Mouse (Mus musculus) Patski (cell line): ENCODE measurements around the gene Zkscan17. TPM values are rescaled to one million over a fixed set of nuclear protein-coding genes. Genes with fewer than 3 reads are reported as not detected.

Source experiments
- ATAC-seq: fragments of 100-300 bp; one replicate; pipeline ENCODE4 v1.8.0; 2021
- CTCF ChIA-PET: fragments of 350-600 bp; sonication (Branson Sonifier 250); formaldehyde crosslinking; loops from one replicate; lab custom pipeline; 2022; ENCODE audit warnings: inconsistent platforms; lab: Charles Lee
- POLR2A ChIA-PET: fragments of 350-600 bp; sonication (Branson Sonifier 250); formaldehyde crosslinking; loops from one replicate; lab custom pipeline; 2022; ENCODE audit warnings: antibody characterized with exemption, inconsistent platforms; lab: Charles Lee
- DNase-seq: peaks from one replicate; pipeline ENCODE4 v3.0.0-alpha.2; 2011; ENCODE audit warnings: low read depth, low spot score
- H3K27me3 ChIP-seq: fragments of 371-371 bp; one replicate; pipeline ENCODE4 v1.5.1; 2021
- CTCF ChIP-seq: fragments of 100-300 bp; IDR thresholded peaks from one replicate; pipeline ENCODE4 v1.5.1; 2021
- in situ Hi-C: fragments of 300-500 bp; cut with MboI; formaldehyde crosslinking; loops from 3 replicates; pipeline ENCODE4 v1.11.1; 2018; ENCODE audit warnings: low pct_unique_long_range_greater_than_20kb, mixed read lengths
- polyA plus RNA-seq: library from polyadenylated mRNA; unstranded; gene quantifications from one replicate; pipeline ENCODE4 v1.2.3, GENCODE M21; 2021

Gene Zkscan17
- polyA plus RNA-seq, 1 experiment from 2014 or later: 32.4 TPM

GRCm38 (mm10) chr11:59471413-59472325 is 54.9 kb downstream of the Zkscan17 start:
- CTCF ChIA-PET: interaction anchor here (0.7 to 2.0 kb wide), 6 partner anchors 10 to 262 kb away, joined by 3 to 6 read pairs (median 3); partner anchors contain the start of gene Snap47
- in situ Hi-C loops: loop anchor here (5.0 kb wide), 1 partner anchor 244 kb away; the partner anchor contains the start of gene Arf1
- no peak for TF ChIP-seq CTCF
- H3K27me3 ChIP-seq: no peaks in the 10 kb centered on the region
- DNase-seq (no peak), ATAC-seq (peak; percentile 57)
- POLR2A ChIA-PET: interaction anchor here (0.6 to 1.2 kb wide), 9 partner anchors 12 to 245 kb away, joined by 3 to 6 read pairs (median 3); no protein-coding TSS in a partner anchor

- H3K27me3 ChIP-seq: no peaks in the 10 kb centered on the region
- POLR2A ChIA-PET: interaction anchor here (1.0 kb wide), 1 partner anchor 125 kb away, joined by 3 read pairs; no protein-coding TSS in a partner anchor
- TF ChIP-seq CTCF: no peak
- CTCF ChIA-PET: no interaction called here
- DNase-seq (no peak), ATAC-seq (no peak)
- in situ Hi-C loops: no loop called here
These were observed 66.1 kb downstream of the Zkscan17 start for GRCm38 (mm10) chr11:59460459-59460858.

GRCm38 (mm10) chr11:59458973-59459372 is 67.6 kb downstream of the Zkscan17 start:
- ATAC-seq (peak; percentile 97), DNase-seq (peak; percentile 95)
- no peak for TF ChIP-seq CTCF
- CTCF ChIA-PET: interaction anchor here (1.0 to 1.7 kb wide), 5 partner anchors 9 to 24 kb away, joined by 3 to 6 read pairs (median 4); partner anchors contain the start of gene Zfp867
- H3K27me3 ChIP-seq: no peaks in the 10 kb centered on the region
- in situ Hi-C loops: no loop called here
- POLR2A ChIA-PET: interaction anchor here (1.0 kb wide), 1 partner anchor 12 kb away, joined by 3 read pairs; no protein-coding TSS in a partner anchor

- in situ Hi-C loops: no loop called here
- ChIA-PET CTCF (no interaction called here), POLR2A (no interaction called here)
- TF ChIP-seq CTCF: no peak
- ATAC-seq (no peak), DNase-seq (no peak)
- H3K27me3 ChIP-seq: no peaks in the 10 kb centered on the region
These were observed 69.7 kb downstream of the Zkscan17 start for GRCm38 (mm10) chr11:59456891-59457290.

- CTCF ChIA-PET: interaction anchor here (1.6 kb wide), 1 partner anchor 14 kb away, joined by 3 read pairs; no protein-coding TSS in a partner anchor
These were observed 70.2 kb downstream of the Zkscan17 start for GRCm38 (mm10) chr11:59456346-59456745.

GRCm38 (mm10) chr11:59451086-59451485 is 75.5 kb downstream of the Zkscan17 start, which contains the start of gene Snap47:
Gene Snap47, minus strand, starts transcription at chr11:59451186.
- in situ Hi-C loops: no loop called here
- no peak for DNase-seq
- no peak for TF ChIP-seq CTCF
- CTCF ChIA-PET: interaction anchor here (1.2 kb wide), 2 partner anchors 20 to 25 kb away, joined by 3 to 4 read pairs; no protein-coding TSS in a partner anchor
- no peaks in the 10 kb centered on the region for H3K27me3 ChIP-seq
- POLR2A ChIA-PET: interaction anchor here (0.6 kb wide), 1 partner anchor 46 kb away, joined by 3 read pairs; no protein-coding TSS in a partner anchor
- ATAC-seq: no peak

More at GRCm38 (mm10) chr11:59456346-59456745, 70.2 kb downstream of the Zkscan17 start:
- in situ Hi-C loops: no loop called here
- H3K27me3 ChIP-seq: no peaks in the 10 kb centered on the region
- POLR2A ChIA-PET: no interaction called here
- ATAC-seq: no peak
- no peak for DNase-seq
- no peak for TF ChIP-seq CTCF

- no peak for DNase-seq
- in situ Hi-C loops: no loop called here
- ATAC-seq: peak; percentile 48
- ChIA-PET CTCF (no interaction called here), POLR2A (interaction anchor here (0.8 kb wide), 1 partner anchor 31 kb away, joined by 3 read pairs; no protein-coding TSS in a partner anchor)
- no peak for TF ChIP-seq CTCF
- H3K27me3 ChIP-seq: no peaks in the 10 kb centered on the region
These were observed 76.2 kb downstream of the Zkscan17 start for GRCm38 (mm10) chr11:59450230-59450771.

- H3K27me3 ChIP-seq: no peaks in the 10 kb centered on the region
- POLR2A ChIA-PET: interaction anchor here (0.8 kb wide), 1 partner anchor 31 kb away, joined by 3 read pairs; no protein-coding TSS in a partner anchor
- DNase-seq (peak; percentile 49), ATAC-seq (peak; percentile 71)
- TF ChIP-seq CTCF: no peak
- CTCF ChIA-PET: interaction anchor here (1.8 to 2.1 kb wide), 2 partner anchors 23 to 30 kb away, joined by 4 to 9 read pairs; no protein-coding TSS in a partner anchor
- in situ Hi-C loops: no loop called here
These were observed 76.8 kb downstream of the Zkscan17 start, which contains the start of gene Jmjd4 for GRCm38 (mm10) chr11:59449741-59450229. Gene Jmjd4, plus strand, starts transcription at chr11:59450045.

GRCm38 (mm10) chr11:59443102-59443501 is 83.4 kb downstream of the Zkscan17 start:
- in situ Hi-C loops: no loop called here
- no peaks in the 10 kb centered on the region for H3K27me3 ChIP-seq
- POLR2A ChIA-PET: interaction anchor here (0.6 kb wide), 1 partner anchor 28 kb away, joined by 6 read pairs; no protein-coding TSS in a partner anchor
- CTCF ChIA-PET: no interaction called here
- no peak for DNase-seq
- TF ChIP-seq CTCF: peak; percentile 49
- ATAC-seq: no peak

GRCm38 (mm10) chr11:59437954-59438353 is 88.6 kb downstream of the Zkscan17 start:
- no peak for DNase-seq
- no peaks in the 10 kb centered on the region for H3K27me3 ChIP-seq
- in situ Hi-C loops: no loop called here
- no peak for ATAC-seq
- TF ChIP-seq CTCF: no peak
- POLR2A ChIA-PET: interaction anchor here (0.7 kb wide), 1 partner anchor 20 kb away, joined by 3 read pairs; no protein-coding TSS in a partner anchor
- CTCF ChIA-PET: no interaction called here

Other genes with a start within 250 kb of the Zkscan17 start
- not detected for gene Wnt3a, start 236.0 kb downstream of the Zkscan17 start, polyA plus RNA-seq
- gene Wnt9a, start 219.8 kb downstream of the Zkscan17 start, polyA plus RNA-seq: 7.5 TPM
- not detected for gene Prss38, start 151.1 kb downstream of the Zkscan17 start, polyA plus RNA-seq
- gene Jmjd4, start 76.7 kb downstream of the Zkscan17 start, polyA plus RNA-seq: 13.8 TPM
- 142 TPM for gene Snap47, start 75.6 kb downstream of the Zkscan17 start, polyA plus RNA-seq
- gene Zfp867, start 54.3 kb downstream of the Zkscan17 start, polyA plus RNA-seq: 8.0 TPM
- gene Nlrp3, start 14.8 kb upstream of the Zkscan17 start, polyA plus RNA-seq: 0.03 TPM
- gene Olfr222, start 49.5 kb upstream of the Zkscan17 start, polyA plus RNA-seq: not detected
- gene Olfr223, start 66.5 kb upstream of the Zkscan17 start, polyA plus RNA-seq: not detected
- gene Mprip, start 134.6 kb upstream of the Zkscan17 start, polyA plus RNA-seq: 353 TPM